Mouse (Mus musculus): ENCODE measurements at regions not wholly inside any gene's neighbourhood (a gene's known extent, or its start where the extent isn't known, plus 50 kb on each side); places are given as distances from the start of the nearest gene placed in this dataset.
"Not testable (repeated sequence)": the region's sequence is repeated elsewhere in the genome, so short reads cannot be mapped to it uniquely, and the experiment has no call there.

DNA sequence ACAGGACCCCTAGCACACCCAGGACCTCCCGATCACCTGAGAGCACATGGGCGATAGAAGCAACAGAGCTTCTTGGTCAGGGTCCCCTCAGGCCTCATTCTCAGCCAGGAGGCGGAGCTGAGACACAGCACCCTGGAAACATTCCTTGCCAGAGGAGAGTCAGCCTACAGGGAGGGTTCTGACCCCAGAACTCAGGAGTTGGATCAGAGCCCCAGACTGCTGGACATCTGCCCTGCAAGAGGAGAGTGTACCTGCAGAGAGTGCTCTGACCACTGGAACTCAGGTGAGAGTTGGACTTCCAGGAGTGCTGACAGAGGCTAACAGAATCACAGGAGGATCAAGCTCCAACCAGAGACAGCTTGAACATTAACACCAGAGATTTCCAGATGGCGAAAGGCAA lies 76.1 kb downstream of the Gpr85 start:
- DNase-seq (ENCODE audit: low spot score), result not testable (repeated sequence)
- intact Hi-C loops (cut with DNase I), result loop anchor here (5.0 kb wide), 1 partner anchor 444 kb away; no protein-coding TSS in a partner anchor

DNA sequence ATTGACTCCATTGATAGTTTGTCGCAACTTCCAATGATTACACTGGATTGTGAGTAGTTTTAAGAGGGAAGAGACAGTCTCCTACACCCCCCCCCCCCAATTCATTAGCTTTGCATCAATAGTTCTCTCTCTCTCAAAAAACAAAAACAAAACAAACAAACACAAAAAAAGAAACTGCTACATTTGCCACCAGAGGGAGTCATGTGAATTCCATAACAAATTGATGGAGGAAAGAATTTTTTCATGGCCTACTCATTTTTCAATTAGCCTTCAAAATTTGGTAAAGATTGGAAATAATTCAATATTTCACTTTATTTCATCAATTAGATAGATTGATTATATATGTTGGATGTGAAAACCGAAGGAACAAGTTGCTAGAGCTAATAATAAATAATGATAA lies 80.3 kb downstream of the Gpr85 start:
- intact Hi-C loops (cut with DNase I), result no loop called here
- DNase-seq (ENCODE audit: low spot score), result no peak

DNA sequence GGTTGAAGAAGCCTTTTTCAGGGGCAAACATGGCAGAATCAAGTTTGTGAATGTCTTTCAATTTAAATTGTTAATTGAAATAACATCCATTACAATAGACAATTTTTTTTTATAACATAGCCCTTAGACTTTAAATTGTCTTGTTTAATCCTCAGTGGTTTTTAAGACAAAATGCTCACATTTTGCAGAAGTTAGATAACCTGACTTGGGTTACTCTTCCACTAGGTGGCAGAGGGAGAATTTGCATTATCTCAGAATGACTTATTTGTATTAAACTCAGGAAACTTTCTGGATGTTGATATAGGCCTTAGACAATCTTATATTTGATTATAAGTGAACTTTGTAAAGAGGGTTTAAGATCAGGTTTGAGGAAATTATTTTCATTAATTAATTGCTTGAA lies 80.8 kb downstream of the Gpr85 start:
- no peak for DNase-seq (ENCODE audit: low spot score)
- intact Hi-C loops (cut with DNase I), result no loop called here

DNA sequence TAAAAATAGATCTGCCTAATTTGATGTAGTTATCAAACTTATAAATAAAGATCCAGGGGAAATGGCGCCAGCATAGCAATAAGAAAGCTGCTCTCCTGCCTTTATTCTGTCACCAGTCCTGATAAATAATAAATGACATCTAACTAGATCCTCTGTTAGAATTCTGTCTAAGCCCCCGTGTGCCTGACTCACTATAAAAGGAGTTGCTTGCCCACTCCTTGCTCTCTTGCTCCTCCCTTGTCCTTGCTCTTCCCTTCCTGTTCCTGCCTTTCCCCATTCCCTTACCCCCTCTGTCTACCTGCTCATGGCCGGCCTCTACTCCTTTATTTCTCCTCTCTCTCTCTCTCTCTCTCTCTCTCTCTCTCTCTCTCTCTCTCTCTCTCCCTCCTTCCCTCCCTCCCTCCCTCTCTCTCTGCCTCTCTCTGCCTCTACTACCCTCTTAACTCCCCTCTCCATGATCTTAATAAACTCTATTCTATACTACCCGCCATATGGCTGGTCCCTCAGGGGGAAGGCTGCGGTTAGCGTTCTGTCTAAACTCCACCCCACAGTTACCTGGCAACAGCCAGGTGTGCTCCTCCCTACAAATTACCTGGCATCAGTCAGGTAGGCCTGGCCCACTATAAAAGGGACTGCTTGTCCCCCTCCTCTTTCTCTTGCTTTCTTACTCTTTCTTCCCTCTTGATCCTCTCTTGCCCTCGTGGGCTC lies 71.3 kb upstream of the Bmt2 start:
- intact Hi-C loops (cut with DNase I), result no loop called here
- DNase-seq (ENCODE audit: low spot score), result no peak

DNA sequence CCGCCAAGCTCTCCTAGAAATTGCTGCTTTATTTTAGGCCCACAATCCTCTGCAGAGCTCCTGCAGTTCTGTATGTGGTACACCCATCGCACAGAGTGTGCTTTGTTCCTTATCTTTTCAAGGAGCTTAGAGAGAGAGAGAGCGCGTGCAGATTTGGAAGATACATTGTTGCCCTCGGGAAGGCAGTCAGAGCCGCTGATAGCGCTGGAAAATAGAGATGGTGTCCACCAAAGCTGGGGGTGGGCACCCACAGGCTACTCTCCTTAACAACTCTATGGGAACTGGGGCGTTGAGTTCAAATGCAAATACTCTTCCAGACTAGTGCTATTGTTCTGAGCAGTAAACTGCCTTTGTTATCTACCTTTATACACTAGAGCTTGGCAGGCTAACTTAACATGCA lies 70.2 kb upstream of the Bmt2 start:
- intact Hi-C loops (cut with DNase I), result no loop called here
- no peak for DNase-seq (ENCODE audit: low spot score)

DNA sequence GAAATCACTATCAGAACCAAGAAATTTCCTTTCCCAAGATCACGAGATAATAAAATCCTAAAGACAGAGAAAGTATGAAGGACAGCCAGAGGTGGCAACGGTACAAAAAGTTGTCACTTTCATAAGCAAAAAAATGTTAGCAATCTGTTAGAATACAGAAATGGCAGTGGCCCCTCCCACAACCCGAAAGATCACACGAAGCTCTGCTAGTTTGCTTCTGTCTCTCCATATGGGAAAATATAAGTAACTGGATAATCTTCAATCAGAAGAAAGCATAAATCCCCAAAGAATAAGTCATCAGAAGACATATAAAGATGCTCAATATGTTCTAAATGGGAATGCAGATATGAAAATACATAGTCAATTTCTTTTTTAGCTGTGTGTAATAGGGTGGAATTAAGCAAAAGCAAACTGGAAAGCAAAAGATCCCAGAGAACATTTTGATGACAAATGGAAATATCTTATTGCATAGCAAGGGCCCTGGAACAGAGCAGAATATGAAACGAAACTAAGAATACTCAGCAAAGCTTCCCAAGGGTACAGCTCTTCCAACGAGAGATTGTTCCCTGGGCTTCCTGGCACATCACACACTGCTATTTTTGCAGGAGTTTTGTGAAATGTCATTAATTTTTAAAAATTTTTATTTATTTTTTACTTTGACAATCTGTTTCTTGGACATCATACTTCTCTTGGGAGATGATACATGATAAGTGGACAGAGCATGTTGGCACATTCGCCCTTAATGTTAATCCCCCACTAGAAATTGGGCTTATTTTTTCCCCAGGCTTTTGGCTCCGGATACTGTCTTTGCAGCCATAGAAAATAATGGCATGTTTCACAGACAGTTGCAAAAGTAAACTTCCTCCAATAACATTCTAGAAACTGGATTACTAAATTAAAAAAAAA lies 69.1 kb upstream of the Bmt2 start:
- intact Hi-C loops (cut with DNase I), result no loop called here

More for the DNA sequence above, 69.1 kb upstream of the Bmt2 start:
- no peak for DNase-seq (ENCODE audit: low spot score)
